Mouse (Mus musculus) retina, embryonic 14.5 days (tissue): ENCODE measurements around the gene Fez2.

Source experiments
- DNase-seq: peaks from one replicate; pipeline ENCODE4 v3.0.0-alpha.2; 2015; ENCODE audit warnings: low spot score

Fez2 gene

DNA sequence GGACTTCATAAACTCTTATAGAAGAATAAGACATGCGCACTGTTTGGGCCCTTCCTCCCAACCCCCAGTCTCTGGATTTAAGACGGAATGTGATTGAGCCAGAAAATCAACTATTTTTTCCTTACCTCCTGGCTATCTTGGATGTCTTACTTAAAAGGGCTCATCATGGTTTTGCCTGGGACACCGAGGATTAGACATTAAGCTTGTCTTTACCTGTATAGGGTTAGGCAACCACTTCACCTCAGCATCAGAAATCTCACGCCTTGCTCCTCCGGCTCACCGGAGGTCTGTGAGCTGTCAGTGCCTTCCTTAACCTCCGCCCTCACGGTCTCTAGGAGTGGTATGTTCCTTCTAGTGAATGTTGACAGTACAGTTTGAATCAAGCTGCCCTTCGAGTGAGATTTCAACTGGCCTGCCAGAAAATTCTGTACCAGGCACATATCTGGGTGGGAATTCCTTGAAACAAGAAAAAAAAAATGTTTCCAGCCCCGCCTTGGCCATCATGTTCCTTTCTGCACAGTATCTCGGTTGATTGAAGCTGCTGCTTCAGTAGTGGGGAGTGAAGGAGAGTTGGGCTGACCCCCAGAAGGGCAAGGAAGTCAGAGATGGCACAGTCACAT, 96.6 kb downstream of the Fez2 start:
- DNase-seq, result no peak
